Mouse (Mus musculus) heart, adult 2 months (tissue): ENCODE results near the gene Cacnb3.

Source experiments
- CTCF ChIP-seq: fragments of 200-600 bp; IDR thresholded peaks from 2 replicates; pipeline ENCODE4 v1.8.1; 2022; ENCODE audit warnings: antibody characterized with exemption, mild to moderate bottlenecking, moderate library complexity
- POLR2A ChIP-seq: fragments of 200-500 bp; IDR thresholded peaks from 2 replicates; pipeline ENCODE4 v1.6.1; 2011; ENCODE audit warnings: mild to moderate bottlenecking, low read depth, low read length, control low read depth; ENCODE audit not compliant: insufficient read depth

- TF ChIP-seq CTCF (peak; percentile 22; the same call in 1 of the 2 replicates), POLR2A (no peak)
Observed at GRCm38 (mm10) chr15:98656982-98657751, 26.5 kb downstream of the Cacnb3 start.
